Mouse (Mus musculus) skeletal muscle tissue, adult 2 months (tissue): Measurements from ENCODE around the gene Ncbp1.

Experiments
- DNase-seq: peaks from one replicate; pipeline ENCODE4 v3.0.0-alpha.2; 2012; ENCODE audit warnings: low read depth, low spot score

The Ncbp1 gene

DNA sequence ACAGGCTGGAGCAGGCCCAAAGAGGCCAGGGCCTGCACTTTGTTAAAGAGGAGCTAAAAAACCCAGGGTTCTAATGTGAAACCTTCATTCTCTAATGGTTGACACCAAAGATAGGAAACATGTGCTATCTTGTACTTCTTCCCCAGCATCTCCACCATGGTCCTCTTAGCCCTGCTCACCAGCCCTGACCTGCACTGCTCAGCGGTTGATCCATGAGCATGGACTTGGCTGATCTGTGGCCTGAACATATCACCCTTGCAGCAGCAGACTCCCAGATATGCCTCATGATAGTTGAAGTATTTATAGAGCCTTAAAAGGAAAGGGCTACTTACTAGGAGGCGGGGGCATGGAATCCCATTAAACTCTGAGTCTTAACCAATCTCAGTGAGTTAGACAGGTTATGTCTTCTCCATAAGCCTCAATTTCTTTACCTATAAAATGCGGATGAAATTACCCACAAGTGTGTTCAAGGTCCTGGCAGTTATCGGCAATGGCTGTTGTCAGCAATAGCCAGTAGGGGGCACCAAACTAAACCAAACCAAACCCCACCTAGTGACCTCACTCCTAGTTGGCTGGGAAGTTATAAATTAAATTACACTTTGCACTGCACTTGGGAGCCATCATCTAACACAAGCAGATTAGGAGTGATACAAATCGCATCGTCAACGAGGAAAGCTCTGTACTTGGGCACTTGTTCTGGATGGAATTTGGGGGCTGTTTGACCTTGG, 63.6 kb downstream of the Ncbp1 start:
- DNase-seq: peak; percentile 42

DNA sequence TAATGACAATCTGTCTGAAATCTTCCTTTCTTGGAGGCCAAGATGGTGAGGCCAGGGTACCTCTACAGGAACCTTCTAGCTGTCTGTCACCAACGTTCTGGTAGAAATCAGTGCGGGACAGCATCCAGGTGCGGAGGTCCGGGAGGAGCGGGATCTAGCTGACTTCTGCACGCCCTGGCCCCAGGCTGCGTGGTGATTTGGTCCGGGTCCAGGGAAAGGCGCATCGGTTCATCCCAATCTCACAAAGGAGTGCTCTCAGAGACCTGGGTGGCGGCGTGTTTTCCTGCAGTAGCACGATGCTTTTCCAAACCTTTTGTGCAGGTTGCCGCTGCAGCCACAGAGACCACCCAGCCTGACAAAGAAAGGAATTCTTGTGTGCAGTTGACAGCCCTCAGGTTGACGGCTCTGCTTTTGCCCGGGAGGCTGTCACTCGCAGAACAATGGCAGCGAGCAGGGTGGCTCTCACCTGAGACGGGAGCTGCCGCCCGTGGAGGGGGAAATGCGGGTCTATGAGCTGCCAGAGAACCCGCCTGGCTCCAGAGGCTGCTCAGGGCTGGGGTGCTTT, 64.2 kb downstream of the Ncbp1 start:
- no peak for DNase-seq

DNA sequence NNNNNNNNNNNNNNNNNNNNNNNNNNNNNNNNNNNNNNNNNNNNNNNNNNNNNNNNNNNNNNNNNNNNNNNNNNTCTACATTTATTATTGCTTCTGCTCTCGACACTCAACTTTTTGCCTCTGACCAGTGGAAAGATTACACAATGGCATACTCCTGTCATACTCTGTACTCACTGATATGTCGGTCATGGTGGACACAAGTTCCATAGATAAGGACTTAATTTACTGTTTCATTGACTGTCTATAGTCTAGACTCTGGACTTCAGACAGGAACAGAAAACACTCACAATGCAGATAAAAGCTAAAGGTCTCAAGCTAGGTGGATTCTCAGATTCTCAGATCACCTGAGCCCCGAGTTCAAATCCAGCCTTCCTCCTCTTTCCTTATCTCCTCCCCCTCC, 82.7 kb downstream of the Ncbp1 start:
- DNase-seq: no peak
